Mouse (Mus musculus) embryonic fibroblast, embryonic 13.5 days (primary cell): ENCODE measurements at regions not wholly inside any gene's neighbourhood (a gene's known extent, or its start where the extent isn't known, plus 50 kb on each side); places are given as distances from the start of the nearest gene placed in this dataset.

Experiments
- CTCF ChIP-seq: IDR thresholded peaks from 2 replicates; pipeline ENCODE4 v1.5.1; 2011; ENCODE audit warnings: mild to moderate bottlenecking, control low read depth, low read length, moderate library complexity, borderline replicate concordance; ENCODE audit not compliant: insufficient read depth
- POLR2A ChIP-seq: IDR thresholded peaks from 2 replicates; pipeline ENCODE4 v1.6.1; 2011; ENCODE audit warnings: low read depth, mild to moderate bottlenecking, control low read depth, low read length, moderate library complexity

- TF ChIP-seq POLR2A: no peak
- no peak for TF ChIP-seq CTCF
Measured at GRCm38 (mm10) chr15:93903671-93904603, 308.2 kb upstream of the Prickle1 start.
